Mouse (Mus musculus): ENCODE data around the gene Cnpy2.

DNA sequence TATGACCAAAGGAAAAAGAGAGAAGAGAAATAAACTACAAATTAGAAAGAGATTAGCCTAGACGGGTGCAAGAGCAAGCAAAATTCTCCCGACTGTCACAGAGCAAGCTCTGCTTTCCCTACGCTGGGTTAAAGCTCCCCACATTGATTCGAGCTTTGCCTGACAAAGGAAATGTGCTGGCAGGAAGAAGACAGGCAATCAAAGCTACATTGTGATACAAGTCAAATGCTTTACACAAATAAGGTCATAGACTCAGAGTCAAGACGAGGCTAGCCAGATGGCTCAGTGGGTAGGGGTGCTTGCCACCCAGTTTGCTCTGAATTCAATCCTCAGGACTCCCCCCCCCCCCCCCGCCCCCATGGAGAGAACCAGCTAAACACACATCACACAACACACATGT is 47.8 kb downstream of the Cnpy2 start:
- TF ChIP-seq POLR2A (IDR thresholded peaks at IDR 0.05; ENCODE audit: low read depth, low read length), result no peak
- TF ChIP-seq CTCF (IDR thresholded peaks at IDR 0.05; ENCODE audit: extremely low read depth, insufficient read length, insufficient replicate concordance, low read depth, low read length), result no peak

Measured in small intestine, adult 2 months (tissue).